Mouse (Mus musculus) ES-E14 (cell line): ENCODE measurements around the gene Csnk2b. TPM values are rescaled to one million over a fixed set of nuclear protein-coding genes. Genes with fewer than 3 reads are reported as not detected.

Experiments
- DNase-seq: peaks from one replicate; pipeline ENCODE4 v3.0.0-alpha.2; 2013; ENCODE audit warnings: low read depth, low spot score
- H3K27ac ChIP-seq: 2 replicates; pipeline ENCODE4 v1.5.1; 2012; ENCODE audit warnings: low read depth, mild to moderate bottlenecking, low read length, moderate library complexity, mixed read lengths; ENCODE audit not compliant: poor library complexity, insufficient read depth, severe bottlenecking
- H3K36me3 ChIP-seq: 2 replicates; pipeline ENCODE4 v1.6.1; 2012; ENCODE audit warnings: mild to moderate bottlenecking, low read length, moderate library complexity, mixed read lengths; ENCODE audit not compliant: control insufficient read depth, poor library complexity, insufficient read depth, severe bottlenecking
- H3K4me1 ChIP-seq, 2 experiments: fragments of 150-350 bp in 1 of 2; sonication (generic) in 1 of 2; 2 replicates each; pipeline ENCODE4 v1.6.1; 2012; ENCODE audit warnings: low read length in 2 of 2, mild to moderate bottlenecking in 1 of 2, mixed read lengths in 1 of 2; ENCODE audit not compliant: control insufficient read depth in 2 of 2, insufficient read depth in 2 of 2, poor library complexity in 1 of 2
- H3K4me3 ChIP-seq, 2 experiments: fragments of 150-350 bp in 1 of 2; sonication (generic) in 1 of 2; 2 replicates each; pipeline ENCODE4 v1.5.1; 2012; ENCODE audit warnings: low read length in 2 of 2, low read depth in 1 of 2, mild to moderate bottlenecking in 1 of 2, mixed read lengths in 1 of 2; ENCODE audit not compliant: insufficient read depth in 1 of 2, poor library complexity in 1 of 2, severe bottlenecking in 1 of 2
- H3K9ac ChIP-seq: 2 replicates; pipeline ENCODE4 v1.6.1; 2012; ENCODE audit warnings: low read depth, mild to moderate bottlenecking, low read length, mixed read lengths; ENCODE audit not compliant: poor library complexity, insufficient read depth, severe bottlenecking
- H3K9me3 ChIP-seq: fragments of 150-350 bp; sonication (generic); 2 replicates; pipeline ENCODE4 v1.6.1; 2012; ENCODE audit warnings: low read depth, mild to moderate bottlenecking, low read length; ENCODE audit not compliant: control insufficient read depth, insufficient read depth
- CHD2 ChIP-seq: IDR thresholded peaks from 2 replicates; pipeline ENCODE4 v1.6.1; 2014; ENCODE audit warnings: mild to moderate bottlenecking, low read depth, low read length, inconsistent platforms
- HCFC1 ChIP-seq: IDR thresholded peaks from 2 replicates; pipeline ENCODE4 v1.6.1; 2012; ENCODE audit warnings: low read length, inconsistent platforms, borderline replicate concordance; ENCODE audit not compliant: insufficient read depth
- MAFK ChIP-seq: IDR thresholded peaks from 2 replicates; pipeline ENCODE4 v1.6.1; 2014; ENCODE audit warnings: mild to moderate bottlenecking, low read depth, low read length, inconsistent platforms; ENCODE audit not compliant: insufficient read depth
- ZC3H11A ChIP-seq: IDR thresholded peaks from 2 replicates; pipeline ENCODE4 v1.6.1; 2012; ENCODE audit warnings: low read depth, mild to moderate bottlenecking, inconsistent platforms, low read length, borderline replicate concordance
- ZNF384 ChIP-seq: IDR thresholded peaks from 2 replicates; pipeline ENCODE4 v1.6.1; 2012; ENCODE audit warnings: low read depth, low read length, inconsistent platforms
- in situ Hi-C, 2 experiments: fragments of 600-800 bp; cut with MboI; formaldehyde crosslinking; loops; one replicate each; pipeline ENCODE4 v1.15.1; 2025; ENCODE audit warnings: low sequenced_read_pairs in 2 of 2, inconsistent platforms in 1 of 2; ENCODE audit not compliant: unreplicated experiment in 2 of 2
- total RNA-seq: library from RNA; depleted of rRNA; stranded (reverse); fragments of 300-350 nt; gene quantifications from 2 replicates; pipeline ENCODE4 v1.2.3, GENCODE M21; 2012

Csnk2b gene
- total RNA-seq, 1 experiment = 98.6 TPM

- peaks cover 23% of the 10 kb centered on the region for H3K36me3 ChIP-seq
- peak overlapping the region; percentile 78 to 92 for H3K4me3 ChIP-seq
- H3K4me1 ChIP-seq = peaks cover 0 to 10% of the 10 kb centered on the region in 2 experiments; a peak in 1 of 4 replicates
- in situ Hi-C loops = loop anchor here (5.0 kb wide), 1 partner anchor 67 kb away; the partner anchor contains the start of gene Atp6v1g2 (in 2 of the 2)
- TF ChIP-seq ZC3H11A = no peak
- TF ChIP-seq MAFK = no peak
- TF ChIP-seq ZNF384 = no peak
- TF ChIP-seq HCFC1 = no peak
- no peak for TF ChIP-seq CHD2
- DNase-seq = no peak
- no peaks in the 10 kb centered on the region for H3K9me3 ChIP-seq
- H3K27ac ChIP-seq = peak overlapping the region; percentile 99; the same call in 1 of the 2 replicates
- no peak overlapping the region for H3K9ac ChIP-seq
These were observed 43.8 kb upstream of the Csnk2b start for GRCm38 (mm10) chr17:35165451-35166155.

DNA sequence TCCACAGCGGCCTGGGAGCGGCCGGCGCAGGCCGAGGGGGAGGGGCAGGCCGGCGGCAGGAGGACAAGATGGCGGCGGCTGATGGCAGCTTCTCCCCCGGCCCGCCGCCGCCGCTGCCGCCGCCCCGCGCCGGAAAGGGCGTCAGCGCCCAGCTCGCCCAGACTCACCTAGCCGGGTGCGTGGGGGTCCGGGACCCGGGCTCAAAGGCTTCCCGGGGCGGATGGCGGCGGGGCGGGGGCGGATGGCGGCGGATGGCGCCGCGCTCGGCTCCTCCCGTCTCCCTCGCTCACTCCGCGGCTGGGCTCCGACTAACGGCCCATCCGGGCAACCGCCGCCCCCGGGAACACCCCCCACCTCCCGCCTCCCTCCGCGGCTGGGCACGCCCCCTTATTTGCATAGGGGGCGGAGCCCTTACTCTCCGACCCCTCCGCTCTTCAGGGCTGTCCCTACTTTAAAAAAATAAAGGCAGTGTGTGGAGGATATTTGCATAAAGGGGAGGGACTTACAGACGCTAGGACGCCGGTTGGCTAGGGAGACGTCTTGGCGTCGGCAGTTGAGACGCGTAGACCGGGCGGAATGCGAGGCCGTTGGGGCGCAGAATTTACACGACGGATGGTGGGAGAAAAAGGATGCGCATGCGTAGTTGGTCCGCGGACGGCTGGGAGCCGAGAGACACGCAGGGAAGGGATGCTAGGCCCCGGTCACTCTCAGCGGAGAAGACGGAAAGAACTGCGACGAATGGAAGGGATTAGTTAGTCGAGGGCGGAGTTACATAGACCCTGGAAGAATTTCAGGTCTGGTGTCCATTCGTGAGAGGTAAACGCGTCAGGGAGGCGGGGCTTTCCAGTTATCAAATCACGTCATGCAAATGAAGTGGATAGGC is 43.0 kb upstream of the Csnk2b start, which contains the start of gene Prrc2a:
Prrc2a (minus strand) TSS at position 330 of the 883 bp plus-strand sequence.
- in situ Hi-C loops = loop anchor here (5.0 kb wide), 1 partner anchor 67 kb away; the partner anchor contains the start of gene Atp6v1g2 (in 2 of the 2)
- DNase-seq = peak; percentile 97
- no peaks in the 10 kb centered on the region for H3K9me3 ChIP-seq
- peaks cover 31% of the 10 kb centered on the region for H3K36me3 ChIP-seq
- H3K4me1 ChIP-seq = peaks cover 0 to 10% of the 10 kb centered on the region in 2 experiments; a peak in 1 of 4 replicates
- peak within 1 kb of the TSS; percentile 99 for H3K9ac ChIP-seq
- TF ChIP-seq ZC3H11A = no peak
- TF ChIP-seq HCFC1 = peak; percentile 71; the same call in 1 of the 2 replicates
- peak; percentile 94 for TF ChIP-seq ZNF384
- no peak for TF ChIP-seq CHD2
- no peak for TF ChIP-seq MAFK
- H3K27ac ChIP-seq = peak within 1 kb of the TSS; percentile 99
- peak within 1 kb of the TSS; percentile 98 to 99 for H3K4me3 ChIP-seq

GRCm38 (mm10) chr17:35164218-35164567 is 42.3 kb upstream of the Csnk2b start:
- peak overlapping the region; percentile 98 to 99 for H3K4me3 ChIP-seq
- TF ChIP-seq CHD2 = no peak
- TF ChIP-seq ZNF384 = no peak
- TF ChIP-seq HCFC1 = no peak
- no peak for TF ChIP-seq ZC3H11A
- in situ Hi-C loops = no loop called here
- peak overlapping the region; percentile 99 for H3K9ac ChIP-seq
- H3K36me3 ChIP-seq = peaks cover 37% of the 10 kb centered on the region
- no peaks in the 10 kb centered on the region for H3K9me3 ChIP-seq
- peaks cover 0 to 10% of the 10 kb centered on the region in 2 experiments; a peak in 1 of 4 replicates for H3K4me1 ChIP-seq
- DNase-seq = no peak
- H3K27ac ChIP-seq = peak overlapping the region; percentile 78

- Histone ChIP-seq H3K9ac (peak overlapping the region; percentile 99), H3K27ac (no peak overlapping the region), H3K4me1 (peaks cover 0 to 10% of the 10 kb centered on the region in 2 experiments; a peak in 1 of 4 replicates), H3K36me3 (peaks cover 44% of the 10 kb centered on the region), H3K4me3 (peak overlapping the region; percentile 98 to 99), H3K9me3 (no peaks in the 10 kb centered on the region)
- no peak for TF ChIP-seq ZC3H11A
- TF ChIP-seq HCFC1 = no peak
- TF ChIP-seq MAFK = no peak
- TF ChIP-seq ZNF384 = no peak
- no peak for TF ChIP-seq CHD2
- in situ Hi-C loops = no loop called here
- DNase-seq = no peak
These were observed 41.7 kb upstream of the Csnk2b start for GRCm38 (mm10) chr17:35163326-35164081.
